Mouse (Mus musculus) regulatory T cell (primary cell): ENCODE data around the gene Sowahc.

Source experiments
- in situ Hi-C: fragments of 300-600 bp; cut with MboI, MseI; formaldehyde crosslinking; loops from one replicate; pipeline ENCODE4 v1.15.1; 2025; ENCODE audit warnings: high pct_unique_total_duplicates

Sowahc gene

GRCm38 (mm10) chr10:59253541-59254079, 31.9 kb downstream of the Sowahc start:
- in situ Hi-C loops, result no loop called here

DNA sequence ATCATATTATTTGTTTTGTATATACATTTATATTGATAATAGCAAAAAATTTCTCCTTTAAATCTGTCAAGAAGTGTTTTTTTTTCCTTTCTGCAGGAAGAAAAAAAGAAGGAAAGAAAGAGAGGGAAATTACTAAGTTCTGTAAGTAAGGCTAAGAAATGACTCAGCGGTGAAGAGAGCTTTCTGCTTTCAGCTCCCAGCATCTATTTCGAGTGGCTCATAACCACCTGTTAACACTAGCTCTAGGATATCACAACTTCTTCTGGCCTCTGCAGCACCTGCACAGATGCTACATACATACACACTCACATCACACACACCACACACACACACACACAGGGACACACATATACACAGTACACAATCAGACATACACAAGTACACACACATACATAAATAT, 34.8 kb downstream of the Sowahc start:
- in situ Hi-C loops, result no loop called here

- in situ Hi-C loops, result no loop called here
Observed at GRCm38 (mm10) chr10:59259572-59259971, 37.8 kb downstream of the Sowahc start.

DNA sequence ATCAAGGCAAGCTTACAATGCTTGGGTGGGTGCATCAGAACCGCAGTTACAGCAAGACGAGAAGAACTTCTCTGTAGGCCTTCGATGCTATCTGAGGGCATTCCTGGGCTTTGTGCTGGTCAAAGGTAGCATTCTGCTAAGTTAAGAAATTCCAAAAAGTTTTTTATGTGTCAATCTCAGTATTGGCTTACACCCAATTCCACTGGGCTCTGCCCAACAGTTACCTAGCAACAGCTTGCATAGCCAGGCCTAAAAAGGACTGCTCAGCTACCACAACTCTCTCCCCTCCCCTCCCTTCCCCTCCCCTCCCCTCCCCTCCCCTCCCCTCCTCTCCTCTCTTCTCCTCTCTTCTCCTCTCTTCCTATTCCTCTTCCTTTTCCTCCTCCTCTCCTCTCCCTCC, 39.9 kb downstream of the Sowahc start:
- in situ Hi-C loops, result no loop called here

DNA sequence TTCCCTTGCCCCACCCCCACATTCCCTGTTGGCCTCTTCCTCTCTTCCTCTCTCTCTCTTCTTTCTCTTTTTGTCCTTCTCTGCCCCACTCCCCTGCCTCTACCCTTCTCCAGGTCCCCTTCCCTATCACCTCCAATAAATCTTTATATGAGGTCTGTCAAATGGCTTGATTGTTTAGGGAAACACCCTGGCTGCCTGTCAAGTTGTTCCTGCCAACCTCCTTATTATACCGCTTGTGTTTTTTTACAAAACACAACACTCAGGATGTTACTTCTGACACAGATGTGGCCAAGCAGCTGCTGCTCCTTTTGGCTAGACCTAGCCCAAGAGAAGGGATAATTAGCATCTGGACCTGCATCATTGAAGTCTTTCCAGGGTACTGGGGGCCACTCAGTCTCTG, 40.3 kb downstream of the Sowahc start:
- in situ Hi-C loops, result no loop called here

DNA sequence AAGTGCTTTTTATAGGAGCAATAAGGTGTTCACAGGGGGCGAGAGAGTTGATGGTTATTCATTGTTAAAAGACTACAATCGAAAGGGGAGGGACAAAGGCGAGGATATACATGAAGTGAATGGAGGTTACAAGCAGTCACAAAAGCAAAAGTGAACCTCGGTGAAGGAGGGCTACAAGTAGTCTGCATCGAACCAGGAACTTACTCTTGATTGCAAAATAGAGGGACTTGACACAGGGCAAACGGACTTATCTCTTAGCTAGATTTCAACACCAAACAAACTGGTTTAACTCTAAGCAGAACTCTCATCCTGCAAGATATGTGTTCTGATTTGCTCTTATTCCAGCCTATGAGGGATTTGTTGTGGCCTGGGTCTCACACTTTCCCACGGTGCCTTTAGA, 41.2 kb downstream of the Sowahc start:
- in situ Hi-C loops, result no loop called here

DNA sequence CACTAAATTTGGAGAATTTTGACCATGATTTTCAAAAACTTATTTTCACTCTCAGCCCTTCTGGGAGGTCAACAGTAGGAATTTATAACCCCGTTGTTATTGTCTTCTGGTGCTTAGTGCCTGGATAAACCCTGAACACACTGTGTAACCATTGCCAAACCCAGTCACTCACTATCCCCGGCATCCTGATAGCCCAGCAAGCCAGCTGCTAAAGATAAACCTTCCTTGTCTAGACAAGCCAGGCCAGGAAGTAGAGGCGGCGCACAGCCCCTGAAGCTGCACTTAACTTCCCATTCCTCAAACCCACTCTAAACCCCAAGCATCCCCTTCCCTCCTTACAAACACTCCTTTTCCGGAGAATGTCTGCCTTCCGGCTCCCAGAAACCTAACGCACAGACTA, 43.3 kb downstream of the Sowahc start:
- in situ Hi-C loops, result no loop called here

DNA sequence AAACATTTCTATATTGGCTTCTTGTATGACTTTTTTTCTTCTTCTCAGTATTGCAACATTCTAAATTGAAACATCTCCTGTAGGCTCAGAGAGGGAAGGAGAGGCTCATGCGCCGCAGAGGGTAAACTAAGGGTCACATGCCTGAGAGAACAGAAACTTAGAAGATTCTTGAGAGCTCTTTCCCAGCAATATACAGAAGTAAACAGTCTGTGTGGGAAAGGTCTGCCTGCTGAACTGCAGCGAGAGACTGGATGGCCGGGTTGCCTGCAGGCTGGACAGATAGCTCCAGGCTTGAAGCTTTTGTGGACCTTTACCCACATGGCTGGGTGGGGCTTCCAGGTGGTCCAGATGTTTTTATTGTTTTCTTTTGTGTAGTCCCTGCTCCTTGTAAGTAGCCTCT, 43.9 kb downstream of the Sowahc start:
- in situ Hi-C loops, result no loop called here

DNA sequence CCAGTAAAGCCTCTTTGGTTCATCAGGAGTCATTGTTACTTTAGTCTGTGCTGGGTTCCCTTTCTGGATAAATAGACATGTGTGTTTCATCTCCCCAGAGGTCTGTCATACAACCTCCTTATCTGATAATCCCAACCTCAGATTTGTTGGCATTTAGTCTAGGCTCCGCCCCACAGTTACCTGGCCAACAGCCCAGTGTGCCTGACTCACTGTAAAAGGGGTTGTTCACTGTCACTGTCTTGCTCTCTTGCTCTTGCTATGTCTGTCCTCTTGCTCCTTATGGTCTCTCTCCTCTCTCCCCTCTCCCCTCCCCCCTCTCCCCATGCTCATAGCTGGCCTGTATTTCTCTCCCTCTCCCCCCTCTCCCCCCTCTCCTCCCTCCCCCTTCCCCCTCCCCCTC, 44.3 kb downstream of the Sowahc start:
- in situ Hi-C loops, result no loop called here

DNA sequence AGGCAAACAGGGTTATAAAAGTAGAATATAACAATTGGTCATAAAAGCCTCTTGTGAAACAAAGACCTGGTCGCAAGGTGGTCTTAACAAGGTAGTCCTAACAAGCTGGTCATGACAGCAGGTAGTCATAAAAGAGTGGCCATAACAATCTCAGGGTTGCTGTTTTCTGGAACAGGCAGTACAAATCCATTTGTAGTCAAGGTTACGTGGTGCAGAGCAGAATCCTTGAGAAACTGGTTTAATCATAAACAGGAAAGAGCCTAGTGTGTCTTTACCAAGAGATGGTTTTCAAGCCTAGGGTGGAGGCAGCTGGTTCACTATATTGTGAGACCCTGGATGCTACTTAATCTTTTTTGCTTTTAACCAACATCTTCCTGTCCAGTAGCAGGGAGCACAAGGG, 45.5 kb downstream of the Sowahc start:
- in situ Hi-C loops, result no loop called here

- in situ Hi-C loops, result no loop called here
Observed at GRCm38 (mm10) chr10:59268109-59268508, 46.4 kb downstream of the Sowahc start.

DNA sequence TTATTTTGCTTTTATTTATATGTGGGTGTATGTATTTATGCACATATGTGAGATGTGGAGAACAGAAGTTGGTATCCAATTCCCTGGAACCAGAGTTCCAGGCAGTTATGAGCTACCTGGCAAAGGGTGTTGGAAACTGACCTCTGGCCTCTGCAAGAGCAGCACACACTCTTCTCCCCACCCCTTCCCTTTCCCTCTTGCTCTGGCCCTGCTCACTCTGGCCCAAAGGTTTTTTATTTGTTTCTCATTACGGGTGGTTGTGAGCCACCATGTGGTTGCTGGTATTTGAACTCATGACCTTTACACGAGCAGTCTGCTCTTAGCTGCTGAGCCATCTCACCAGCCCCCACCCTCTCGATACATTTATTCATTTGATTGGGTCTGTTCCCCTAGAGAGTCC, 47.0 kb downstream of the Sowahc start:
- in situ Hi-C loops, result no loop called here

- in situ Hi-C loops, result loop anchor here (10.0 kb wide), 1 partner anchor 461 kb away; the partner anchor contains the start of gene Sh3rf3
Observed at GRCm38 (mm10) chr10:59275745-59276144, 54.0 kb downstream of the Sowahc start.
